Mouse (Mus musculus): Measurements from ENCODE around the gene Relt. TPM values are rescaled to one million over a fixed set of nuclear protein-coding genes. Genes with fewer than 3 reads are reported as not detected.

Relt gene
- polyA plus RNA-seq, 2 experiments: 3.2 to 8.5 TPM

DNA sequence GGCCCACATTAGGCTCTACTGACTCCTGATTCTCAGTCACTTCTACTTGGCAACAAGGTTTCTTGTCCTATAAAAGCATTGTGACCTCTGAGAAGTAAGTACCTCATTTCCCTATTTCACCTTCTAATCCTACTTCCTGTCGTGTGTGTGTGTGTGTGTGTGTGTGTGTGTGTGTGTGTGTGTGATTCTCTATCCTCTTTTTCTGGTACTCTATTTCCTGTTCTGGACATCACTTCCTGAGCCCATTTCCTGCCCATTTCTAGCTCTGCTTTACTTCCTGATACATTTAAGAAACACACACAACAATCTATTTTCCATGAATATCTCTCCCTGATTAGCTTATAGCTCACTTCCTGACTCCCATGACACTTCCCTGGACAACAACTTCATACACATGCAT, 12.6 kb upstream of the Relt start:
- H3K9me3 ChIP-seq (ENCODE audit: control insufficient read depth, low read length): no peaks in the 10 kb centered on the region
- ATAC-seq (ENCODE audit: low FRiP score, low read depth) (no peak), DNase-seq (ENCODE audit: low spot score) (no peak)
- H3K27ac ChIP-seq (replicated peaks; ENCODE audit: low read depth, low read length): no peak overlapping the region
- H3K36me3 ChIP-seq (ENCODE audit: control insufficient read depth, insufficient read depth, low read length): peaks cover 97% of the 10 kb centered on the region
- no peaks in the 10 kb centered on the region for H3K4me1 ChIP-seq (ENCODE audit: control insufficient read depth, insufficient read depth, low read length)
- no peak overlapping the region for H3K4me3 ChIP-seq (replicated peaks; ENCODE audit: low read length)
- TF ChIP-seq POLR2A (IDR thresholded peaks at IDR 0.05; ENCODE audit: borderline replicate concordance, extremely low read depth, insufficient read depth, insufficient read length): no peak
- 41% methylated on average over 1 of the region's 1 CpGs for WGBS
- no peak overlapping the region for H3K9ac ChIP-seq (ENCODE audit: low read depth, low read length, severe bottlenecking)
- no peaks in the 10 kb centered on the region for H3K27me3 ChIP-seq (ENCODE audit: control insufficient read depth, insufficient read depth, low read length)
- no peak overlapping the region for H3K4me2 ChIP-seq (replicated peaks; ENCODE audit: low read depth, low read length, severe bottlenecking)

DNA sequence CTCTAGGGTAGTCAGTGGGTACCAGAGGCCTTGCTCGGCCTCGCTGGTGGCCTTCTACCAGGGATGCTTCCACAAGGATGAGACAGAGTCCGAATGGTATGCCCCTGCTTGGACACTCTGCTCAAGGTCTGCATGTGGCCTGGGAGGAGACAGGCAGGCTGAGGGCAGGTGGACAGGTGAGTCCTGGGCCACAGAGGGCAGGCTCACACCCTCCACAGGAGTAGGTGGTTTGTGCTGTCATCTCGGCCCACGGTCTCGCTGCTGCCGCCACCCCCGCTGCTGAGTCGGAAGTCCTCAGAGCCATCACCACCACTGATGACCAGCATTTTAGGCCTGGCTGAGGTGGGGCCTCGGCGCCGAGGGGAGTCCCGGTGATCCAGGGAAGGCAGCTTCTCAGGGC, 10.0 kb upstream of the Relt start:
- Histone ChIP-seq H3K9me3 (ENCODE audit: control insufficient read depth, low read length) (no peaks in the 10 kb centered on the region), H3K9ac (ENCODE audit: low read depth, low read length, severe bottlenecking) (no peak overlapping the region), H3K27me3 (ENCODE audit: control insufficient read depth, insufficient read depth, low read length) (no peaks in the 10 kb centered on the region), H3K4me1 (ENCODE audit: control insufficient read depth, insufficient read depth, low read length) (no peaks in the 10 kb centered on the region), H3K27ac (replicated peaks; ENCODE audit: low read depth, low read length) (no peak overlapping the region), H3K4me3 (replicated peaks; ENCODE audit: low read length) (no peak overlapping the region), H3K4me2 (replicated peaks; ENCODE audit: low read depth, low read length, severe bottlenecking) (no peak overlapping the region), H3K36me3 (ENCODE audit: control insufficient read depth, insufficient read depth, low read length) (peaks cover 72% of the 10 kb centered on the region)
- TF ChIP-seq POLR2A (IDR thresholded peaks at IDR 0.05; ENCODE audit: borderline replicate concordance, extremely low read depth, insufficient read depth, insufficient read length): no peak
- 94% methylated on average over 12 of the region's 13 CpGs for WGBS
- ATAC-seq (ENCODE audit: low FRiP score, low read depth) (no peak), DNase-seq (ENCODE audit: low spot score) (no peak)

DNA sequence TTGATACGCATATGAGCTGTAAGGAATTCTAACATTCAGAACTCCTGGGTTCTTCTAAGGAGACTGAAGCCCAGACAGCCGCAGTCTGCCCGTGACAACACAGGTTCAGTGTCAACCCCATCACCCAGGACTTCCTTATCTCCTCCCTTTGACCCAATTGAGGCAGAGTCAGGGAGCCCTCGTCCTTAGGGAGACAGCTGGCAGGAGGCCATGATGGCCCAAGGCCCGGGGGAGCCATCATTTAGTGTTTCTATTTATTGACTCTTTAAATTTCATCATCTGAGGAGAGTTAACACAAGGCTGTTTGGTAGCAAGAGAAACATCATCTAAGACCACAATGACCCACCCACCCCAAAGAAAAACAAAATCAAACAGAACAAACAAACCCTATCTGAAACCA, 8.6 kb upstream of the Relt start:
- Histone ChIP-seq H3K4me3 (replicated peaks; ENCODE audit: low read length) (no peak overlapping the region), H3K9me3 (ENCODE audit: control insufficient read depth, low read length) (no peaks in the 10 kb centered on the region), H3K4me2 (replicated peaks; ENCODE audit: low read depth, low read length, severe bottlenecking) (no peak overlapping the region), H3K9ac (ENCODE audit: low read depth, low read length, severe bottlenecking) (no peak overlapping the region), H3K36me3 (ENCODE audit: control insufficient read depth, insufficient read depth, low read length) (peaks cover 59% of the 10 kb centered on the region), H3K27ac (replicated peaks; ENCODE audit: low read depth, low read length) (no peak overlapping the region), H3K4me1 (ENCODE audit: control insufficient read depth, insufficient read depth, low read length) (no peaks in the 10 kb centered on the region), H3K27me3 (ENCODE audit: control insufficient read depth, insufficient read depth, low read length) (no peaks in the 10 kb centered on the region)
- WGBS: 82% methylated on average over 5 of the region's 5 CpGs
- TF ChIP-seq POLR2A (IDR thresholded peaks at IDR 0.05; ENCODE audit: borderline replicate concordance, extremely low read depth, insufficient read depth, insufficient read length): no peak
- ATAC-seq (ENCODE audit: low FRiP score, low read depth) (no peak), DNase-seq (ENCODE audit: low spot score) (no peak)

DNA sequence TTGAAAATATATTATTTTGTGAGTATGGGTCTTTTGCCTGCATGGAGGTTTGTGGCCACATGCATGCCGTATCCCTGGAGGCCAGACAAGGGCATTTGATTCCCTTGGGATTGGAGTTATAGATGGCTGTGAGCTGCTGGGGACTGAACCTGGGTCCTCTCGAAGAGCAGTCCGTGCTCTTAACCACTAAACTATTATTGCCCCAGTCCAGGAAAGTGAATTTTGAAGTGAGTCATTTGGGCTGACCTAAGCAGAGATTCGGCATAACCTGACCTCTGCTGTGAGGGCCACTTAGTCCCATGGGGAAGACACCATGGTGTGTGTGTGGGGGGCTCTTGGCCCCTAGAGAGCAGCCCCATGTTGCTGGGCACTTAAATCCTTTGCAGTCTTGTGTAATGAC, 8.1 kb upstream of the Relt start:
- no peak for ATAC-seq (ENCODE audit: low FRiP score, low read depth)
- Histone ChIP-seq H3K9me3 (ENCODE audit: control insufficient read depth, low read length) (no peaks in the 10 kb centered on the region), H3K27me3 (ENCODE audit: control insufficient read depth, insufficient read depth, low read length) (no peaks in the 10 kb centered on the region), H3K4me1 (ENCODE audit: control insufficient read depth, insufficient read depth, low read length) (no peaks in the 10 kb centered on the region), H3K27ac (replicated peaks; ENCODE audit: low read depth, low read length) (no peak overlapping the region), H3K9ac (ENCODE audit: low read depth, low read length, severe bottlenecking) (no peak overlapping the region), H3K36me3 (ENCODE audit: control insufficient read depth, insufficient read depth, low read length) (peaks cover 54% of the 10 kb centered on the region), H3K4me2 (replicated peaks; ENCODE audit: low read depth, low read length, severe bottlenecking) (no peak overlapping the region), H3K4me3 (replicated peaks; ENCODE audit: low read length) (no peak overlapping the region)
- no peak for DNase-seq (ENCODE audit: low spot score)
- 90% methylated on average over 4 of the region's 4 CpGs for WGBS
- TF ChIP-seq POLR2A (IDR thresholded peaks at IDR 0.05; ENCODE audit: borderline replicate concordance, extremely low read depth, insufficient read depth, insufficient read length): no peak

DNA sequence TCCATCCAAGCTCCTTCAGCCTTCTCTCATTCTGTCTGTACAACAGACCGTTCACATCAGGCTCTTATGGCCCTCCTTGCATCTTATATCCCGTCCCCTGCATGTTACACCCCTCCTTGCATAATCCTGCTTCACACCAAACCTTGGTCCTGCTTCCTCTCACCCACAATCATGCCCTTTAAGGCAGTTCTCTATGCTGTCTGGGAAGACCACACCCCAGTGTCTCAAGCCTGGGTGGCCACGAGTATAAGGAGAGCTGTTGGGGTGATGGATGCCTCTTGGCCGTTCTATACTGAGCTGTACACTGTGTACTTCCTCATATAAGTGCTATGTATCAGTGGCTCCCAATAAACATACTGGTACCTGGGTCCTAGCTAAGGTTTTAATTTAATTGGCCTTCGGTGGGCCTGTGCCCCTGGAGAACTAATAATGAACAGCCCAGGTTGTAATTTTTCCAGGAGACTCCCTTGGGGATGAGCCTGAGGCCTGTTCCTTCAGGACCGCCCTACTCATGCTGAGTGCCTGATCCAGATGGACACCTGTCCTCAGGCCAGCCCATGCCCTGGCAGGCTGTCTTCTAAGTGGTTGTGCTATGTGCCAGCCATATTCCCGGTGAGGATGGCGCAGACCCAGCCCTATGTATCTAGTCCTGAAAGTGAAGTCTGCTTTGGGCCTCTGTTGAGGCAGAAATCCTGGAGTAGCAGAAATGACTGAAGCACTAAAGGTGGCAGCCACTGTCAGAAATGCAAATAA, 6.8 kb upstream of the Relt start:
- Histone ChIP-seq H3K27me3 (ENCODE audit: control insufficient read depth, insufficient read depth, low read length) (no peaks in the 10 kb centered on the region), H3K4me1 (ENCODE audit: control insufficient read depth, insufficient read depth, low read length) (no peaks in the 10 kb centered on the region), H3K9ac (ENCODE audit: low read depth, low read length, severe bottlenecking) (no peak overlapping the region), H3K4me3 (replicated peaks; ENCODE audit: low read length) (no peak overlapping the region), H3K27ac (replicated peaks; ENCODE audit: low read depth, low read length) (no peak overlapping the region), H3K36me3 (ENCODE audit: control insufficient read depth, insufficient read depth, low read length) (peaks cover 42% of the 10 kb centered on the region), H3K4me2 (replicated peaks; ENCODE audit: low read depth, low read length, severe bottlenecking) (no peak overlapping the region), H3K9me3 (ENCODE audit: control insufficient read depth, low read length) (no peaks in the 10 kb centered on the region)
- TF ChIP-seq POLR2A (IDR thresholded peaks at IDR 0.05; ENCODE audit: borderline replicate concordance, extremely low read depth, insufficient read depth, insufficient read length): no peak
- ATAC-seq (ENCODE audit: low FRiP score, low read depth) (no peak), DNase-seq (ENCODE audit: low spot score) (no peak)
- WGBS: 77% methylated on average over 8 of the region's 8 CpGs
